Mouse (Mus musculus): ENCODE results near the gene Sec61b. TPM values are rescaled to one million over a fixed set of nuclear protein-coding genes. Genes with fewer than 3 reads are reported as not detected.

Sec61b gene
- polyA plus RNA-seq, 1 experiment, result 164 TPM

DNA sequence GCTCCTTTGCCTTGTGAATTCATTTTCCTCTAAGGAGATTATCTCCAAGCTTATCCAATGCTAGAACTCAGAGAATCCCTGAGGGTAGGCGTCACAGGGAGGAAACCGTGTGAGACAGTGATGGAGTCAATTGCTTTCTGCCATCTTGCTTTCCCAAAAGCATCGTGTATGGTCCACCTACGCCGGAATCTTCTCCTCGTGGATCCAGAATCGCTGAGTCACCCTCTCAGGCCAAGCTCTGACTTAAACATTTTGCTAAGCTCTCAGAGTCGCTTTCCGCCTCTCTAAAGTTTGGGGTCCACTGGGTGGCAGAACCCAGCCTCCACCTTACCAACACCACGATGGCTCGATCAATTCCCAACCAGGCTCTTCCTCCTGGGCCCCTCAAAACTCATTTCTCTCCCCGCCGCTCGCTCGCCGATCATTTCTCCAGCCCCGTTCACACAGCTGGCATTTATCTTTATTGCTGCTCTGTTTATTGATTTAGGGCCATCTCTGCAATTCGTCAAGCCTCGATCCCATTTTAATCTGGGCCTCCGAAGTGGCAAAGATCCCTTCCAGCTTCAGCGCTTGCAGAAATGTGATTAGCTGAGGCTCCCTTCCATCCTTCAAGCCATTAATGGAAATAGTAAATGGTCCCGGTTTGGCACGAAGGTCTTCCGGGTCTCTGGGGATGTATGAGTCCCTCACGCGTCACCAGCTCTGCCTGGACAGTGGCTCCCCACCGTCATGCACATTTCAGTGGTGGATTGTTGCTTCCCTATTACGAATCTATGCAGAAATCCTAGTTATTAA lies 38.7 kb upstream of the Sec61b start:
- Histone ChIP-seq H3K27me3 (replicated peaks; ENCODE audit: control insufficient read depth, insufficient read depth, low read length) (no peaks in the 10 kb centered on the region), H3K27ac (ENCODE audit: insufficient read depth, low read depth, low read length) (no peak overlapping the region), H3K4me3 (ENCODE audit: insufficient read depth, low read depth, low read length) (no peak overlapping the region), H3K4me1 (ENCODE audit: control insufficient read depth, insufficient read depth, low read length) (no peaks in the 10 kb centered on the region), H3K36me3 (ENCODE audit: control insufficient read depth, insufficient read depth, low read length) (no peaks in the 10 kb centered on the region)
- TF ChIP-seq POLR2A (IDR thresholded peaks at IDR 0.05; ENCODE audit: low read depth, low read length), result no peak
- no peak for TF ChIP-seq CTCF (conservative IDR thresholded peaks at IDR 0.05; ENCODE audit: insufficient read depth, insufficient read length, low read depth, low read length)
- DNase-seq, result no peak
- 72% methylated on average over 28 of the region's 28 CpGs for WGBS

DNA sequence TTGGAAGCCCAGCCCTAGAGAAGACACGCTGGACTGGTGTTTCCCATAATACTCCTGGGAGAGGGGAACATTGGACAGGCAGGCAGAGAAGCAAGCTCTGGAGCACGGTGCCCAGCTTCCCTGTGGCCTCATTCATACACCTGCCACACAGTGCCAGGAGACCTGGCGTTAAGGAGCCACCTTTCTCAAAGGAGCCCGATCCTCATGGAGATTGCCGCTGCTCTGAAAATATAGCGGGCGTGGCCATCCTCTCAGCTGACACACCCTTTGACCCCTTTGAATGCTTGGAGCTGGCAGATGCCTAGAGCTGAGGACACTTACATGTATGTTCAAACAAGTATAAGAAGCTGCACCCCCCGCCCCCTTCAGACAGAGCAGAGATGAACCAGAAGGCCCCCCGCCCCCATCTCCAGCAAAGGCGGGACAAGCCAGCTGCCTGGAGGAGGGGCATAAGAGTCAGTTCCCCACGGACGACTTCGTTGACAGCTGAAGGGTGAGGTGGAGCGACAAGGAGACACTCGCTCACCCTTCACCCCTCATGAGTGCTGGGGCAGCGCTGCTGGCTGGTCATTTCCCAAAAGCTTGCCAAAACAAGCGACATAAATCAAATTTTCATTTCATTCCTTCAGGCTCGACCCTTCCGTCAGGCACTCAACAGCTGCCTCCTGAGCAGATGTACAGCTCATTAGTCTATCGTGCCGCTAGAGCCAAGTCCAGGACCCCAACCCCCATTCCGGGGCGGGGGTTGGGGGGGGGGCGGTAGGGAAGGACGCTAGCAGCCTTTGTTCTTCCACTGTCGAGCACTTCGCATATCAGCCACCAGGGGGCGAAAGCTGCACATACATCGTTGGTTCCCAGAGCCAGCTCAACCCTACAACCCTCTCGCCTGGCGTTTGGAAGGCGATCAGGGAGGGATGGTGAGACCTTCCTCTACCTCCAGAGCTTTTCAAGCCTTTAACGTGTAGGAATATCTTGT lies 36.8 kb upstream of the Sec61b start:
- no peaks in the 10 kb centered on the region for H3K4me1 ChIP-seq (ENCODE audit: control insufficient read depth, insufficient read depth, low read length)
- DNase-seq, result peak; percentile 87
- H3K4me3 ChIP-seq (ENCODE audit: insufficient read depth, low read depth, low read length), result peak overlapping the region; percentile 55
- H3K27me3 ChIP-seq (replicated peaks; ENCODE audit: control insufficient read depth, insufficient read depth, low read length), result no peaks in the 10 kb centered on the region
- TF ChIP-seq POLR2A (IDR thresholded peaks at IDR 0.05; ENCODE audit: low read depth, low read length) (no peak), CTCF (conservative IDR thresholded peaks at IDR 0.05; ENCODE audit: insufficient read depth, insufficient read length, low read depth, low read length) (peak; percentile 89)
- 1% methylated on average over 33 of the region's 33 CpGs for WGBS
- no peak overlapping the region for H3K27ac ChIP-seq (ENCODE audit: insufficient read depth, low read depth, low read length)
- H3K36me3 ChIP-seq (ENCODE audit: control insufficient read depth, insufficient read depth, low read length), result no peaks in the 10 kb centered on the region

DNA sequence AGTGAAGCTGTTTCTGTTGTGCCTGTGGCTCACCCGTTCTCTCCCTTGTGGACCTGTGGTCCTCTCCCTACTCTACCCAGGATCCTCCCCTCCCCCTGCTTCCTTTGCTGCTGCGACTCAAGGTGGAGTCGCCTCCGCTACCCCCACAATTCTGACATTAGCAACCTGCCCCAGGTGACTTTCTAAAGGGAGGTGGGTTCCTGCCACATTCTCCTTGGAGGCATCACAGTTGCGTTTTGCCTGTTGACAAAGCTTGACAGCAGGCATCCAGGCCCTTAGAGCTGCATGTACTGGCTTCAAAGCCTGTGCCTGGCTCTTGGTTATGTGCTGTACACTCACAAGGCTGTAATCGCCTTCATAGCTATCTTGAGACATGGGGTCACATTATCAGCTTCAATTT lies 35.5 kb upstream of the Sec61b start:
- 87% methylated on average over 6 of the region's 6 CpGs for WGBS
- no peak for TF ChIP-seq CTCF (conservative IDR thresholded peaks at IDR 0.05; ENCODE audit: insufficient read depth, insufficient read length, low read depth, low read length)
- TF ChIP-seq POLR2A (IDR thresholded peaks at IDR 0.05; ENCODE audit: low read depth, low read length), result no peak
- no peak for DNase-seq
- no peak overlapping the region for H3K4me3 ChIP-seq (ENCODE audit: insufficient read depth, low read depth, low read length)
- no peak overlapping the region for H3K27ac ChIP-seq (ENCODE audit: insufficient read depth, low read depth, low read length)
- H3K27me3 ChIP-seq (replicated peaks; ENCODE audit: control insufficient read depth, insufficient read depth, low read length), result no peaks in the 10 kb centered on the region
- no peaks in the 10 kb centered on the region for H3K36me3 ChIP-seq (ENCODE audit: control insufficient read depth, insufficient read depth, low read length)
- H3K4me1 ChIP-seq (ENCODE audit: control insufficient read depth, insufficient read depth, low read length), result no peaks in the 10 kb centered on the region

GRCm38 (mm10) chr4:47440951-47441350 lies 33.5 kb upstream of the Sec61b start:
- H3K27ac ChIP-seq (ENCODE audit: insufficient read depth, low read depth, low read length), result no peak overlapping the region
- 85% methylated on average over 11 of the region's 11 CpGs for WGBS
- H3K27me3 ChIP-seq (replicated peaks; ENCODE audit: control insufficient read depth, insufficient read depth, low read length), result no peaks in the 10 kb centered on the region
- no peaks in the 10 kb centered on the region for H3K4me1 ChIP-seq (ENCODE audit: control insufficient read depth, insufficient read depth, low read length)
- no peak overlapping the region for H3K4me3 ChIP-seq (ENCODE audit: insufficient read depth, low read depth, low read length)
- no peaks in the 10 kb centered on the region for H3K36me3 ChIP-seq (ENCODE audit: control insufficient read depth, insufficient read depth, low read length)
- TF ChIP-seq POLR2A (IDR thresholded peaks at IDR 0.05; ENCODE audit: low read depth, low read length), result no peak
- no peak for TF ChIP-seq CTCF (conservative IDR thresholded peaks at IDR 0.05; ENCODE audit: insufficient read depth, insufficient read length, low read depth, low read length)
- no peak for DNase-seq

DNA sequence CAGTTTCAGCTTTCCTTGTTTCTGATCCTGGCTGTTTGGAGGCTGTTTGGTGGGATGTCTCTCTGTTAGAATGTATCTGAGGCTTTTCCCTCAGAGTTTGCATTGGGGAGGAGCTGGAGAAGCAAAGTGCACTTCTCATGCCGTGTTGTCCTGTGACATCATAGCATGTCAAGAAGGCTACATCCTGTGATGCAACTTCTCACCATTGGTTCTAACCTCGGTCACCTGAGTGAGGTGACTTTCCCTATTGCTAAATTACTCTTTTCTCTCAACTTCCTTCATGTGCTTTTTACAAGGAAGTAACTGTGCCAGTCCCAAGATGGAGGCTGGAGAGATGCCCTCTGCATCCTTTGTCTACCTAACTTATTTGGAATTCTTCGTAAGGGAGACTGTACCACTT lies 25.9 kb upstream of the Sec61b start:
- 80% methylated on average over 3 of the region's 3 CpGs for WGBS
- no peak for DNase-seq
- H3K4me1 ChIP-seq (ENCODE audit: control insufficient read depth, insufficient read depth, low read length), result no peaks in the 10 kb centered on the region
- H3K36me3 ChIP-seq (ENCODE audit: control insufficient read depth, insufficient read depth, low read length), result no peaks in the 10 kb centered on the region
- TF ChIP-seq POLR2A (IDR thresholded peaks at IDR 0.05; ENCODE audit: low read depth, low read length) (no peak), CTCF (conservative IDR thresholded peaks at IDR 0.05; ENCODE audit: insufficient read depth, insufficient read length, low read depth, low read length) (no peak)
- no peak overlapping the region for H3K4me3 ChIP-seq (ENCODE audit: insufficient read depth, low read depth, low read length)
- no peak overlapping the region for H3K27ac ChIP-seq (ENCODE audit: insufficient read depth, low read depth, low read length)
- H3K27me3 ChIP-seq (replicated peaks; ENCODE audit: control insufficient read depth, insufficient read depth, low read length), result no peaks in the 10 kb centered on the region

- WGBS, result 46% methylated on average over 5 of the region's 5 CpGs
- no peak overlapping the region for H3K27ac ChIP-seq (ENCODE audit: insufficient read depth, low read depth, low read length)
- H3K36me3 ChIP-seq (ENCODE audit: control insufficient read depth, insufficient read depth, low read length), result no peaks in the 10 kb centered on the region
Measured at GRCm38 (mm10) chr4:47449116-47449515, 25.3 kb upstream of the Sec61b start.

More at GRCm38 (mm10) chr4:47449116-47449515, 25.3 kb upstream of the Sec61b start:
- Histone ChIP-seq H3K4me3 (ENCODE audit: insufficient read depth, low read depth, low read length) (no peak overlapping the region), H3K4me1 (ENCODE audit: control insufficient read depth, insufficient read depth, low read length) (no peaks in the 10 kb centered on the region), H3K27me3 (replicated peaks; ENCODE audit: control insufficient read depth, insufficient read depth, low read length) (no peaks in the 10 kb centered on the region)
- TF ChIP-seq POLR2A (IDR thresholded peaks at IDR 0.05; ENCODE audit: low read depth, low read length) (no peak), CTCF (conservative IDR thresholded peaks at IDR 0.05; ENCODE audit: insufficient read depth, insufficient read length, low read depth, low read length) (no peak)
- no peak for DNase-seq
